Mouse (Mus musculus) c-Kit-positive CD71-positive TER-119-negative erythroid progenitor cells, embryonic 14.5 days (primary cell): Measurements from ENCODE around the gene Rasgrp3.

ENCODE experiments used
- DNase-seq: peaks from one replicate; pipeline ENCODE4 v3.0.0-alpha.2; 2013; ENCODE audit warnings: low read depth

The Rasgrp3 gene

GRCm38 (mm10) chr17:75503031-75503430, 67.3 kb downstream of the Rasgrp3 start:
- DNase-seq = no peak

GRCm38 (mm10) chr17:75505053-75505452, 69.4 kb downstream of the Rasgrp3 start:
- no peak for DNase-seq

GRCm38 (mm10) chr17:75506097-75506675, 70.5 kb downstream of the Rasgrp3 start:
- no peak for DNase-seq

GRCm38 (mm10) chr17:75506708-75507641, 71.3 kb downstream of the Rasgrp3 start:
- no peak for DNase-seq

- no peak for DNase-seq
Observed at GRCm38 (mm10) chr17:75509257-75509656, 73.6 kb downstream of the Rasgrp3 start.

GRCm38 (mm10) chr17:75516591-75516990, 80.9 kb downstream of the Rasgrp3 start:
- DNase-seq = no peak

GRCm38 (mm10) chr17:75518181-75518901, 82.6 kb downstream of the Rasgrp3 start:
- DNase-seq = no peak

GRCm38 (mm10) chr17:75519239-75519900, 83.7 kb downstream of the Rasgrp3 start:
- no peak for DNase-seq

- DNase-seq = no peak
Observed at GRCm38 (mm10) chr17:75521236-75521842, 85.6 kb downstream of the Rasgrp3 start.

- no peak for DNase-seq
Observed at GRCm38 (mm10) chr17:75522347-75523065, 86.8 kb downstream of the Rasgrp3 start.

- DNase-seq = no peak
Observed at GRCm38 (mm10) chr17:75523812-75524211, 88.1 kb downstream of the Rasgrp3 start.

GRCm38 (mm10) chr17:75526411-75526810, 90.7 kb downstream of the Rasgrp3 start:
- DNase-seq = no peak

- no peak for DNase-seq
Observed at GRCm38 (mm10) chr17:75529222-75529935, 93.7 kb downstream of the Rasgrp3 start.

GRCm38 (mm10) chr17:75532469-75532986, 96.8 kb downstream of the Rasgrp3 start:
- DNase-seq = no peak

GRCm38 (mm10) chr17:75534314-75535020, 98.8 kb downstream of the Rasgrp3 start:
- no peak for DNase-seq

- no peak for DNase-seq
Observed at GRCm38 (mm10) chr17:75535612-75536011, 99.9 kb downstream of the Rasgrp3 start.

GRCm38 (mm10) chr17:75536396-75537049, 100.8 kb downstream of the Rasgrp3 start:
- DNase-seq = peak; percentile 25

GRCm38 (mm10) chr17:75537050-75537445, 101.4 kb downstream of the Rasgrp3 start:
- no peak for DNase-seq

GRCm38 (mm10) chr17:75538431-75538830, 102.7 kb downstream of the Rasgrp3 start:
- no peak for DNase-seq
